Mouse (Mus musculus) lung, postnatal 0 days (tissue): ENCODE data around the gene Aff3.
A peak's percentile ranks its signal among the peaks of the same experiment; 100 is the strongest.

ENCODE experiments used
- CTCF ChIP-seq: IDR thresholded peaks from 2 replicates; pipeline ENCODE4 v1.5.1; 2016; ENCODE audit warnings: antibody characterized with exemption, mild to moderate bottlenecking
- EP300 ChIP-seq: IDR thresholded peaks from 2 replicates; pipeline ENCODE4 v1.6.1; 2016; ENCODE audit warnings: antibody characterized with exemption, mild to moderate bottlenecking, control low read depth

DNA sequence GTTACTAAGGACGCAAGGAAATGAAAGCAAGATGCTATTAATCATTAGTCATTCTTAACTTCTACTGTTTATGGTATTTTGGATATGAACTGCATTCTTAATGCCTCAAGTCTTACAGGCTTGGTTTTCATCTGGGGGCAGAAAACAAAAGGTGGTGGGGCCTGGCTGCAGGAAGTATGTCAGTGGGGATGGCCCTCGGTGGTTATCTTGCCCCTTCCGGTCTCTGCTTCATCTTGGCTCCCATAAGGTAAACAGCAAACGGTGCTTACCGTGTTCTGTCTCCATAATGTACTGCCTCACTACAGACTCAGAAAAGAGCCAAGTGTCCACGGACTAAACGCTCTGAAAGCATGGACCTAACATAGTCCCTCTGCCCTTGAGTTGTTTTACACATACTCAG, 60.1 kb downstream of the Aff3 start:
- TF ChIP-seq CTCF: no peak
- peak; percentile 93 for TF ChIP-seq EP300
